In genomic region chr10:93043195-93043594, GRCm38 (mm10) we compare ENCODE assay signal across 31 mouse cellular contexts. TPM values are rescaled to one million over a fixed set of nuclear protein-coding genes. Genes with fewer than 3 reads are reported as not detected.
DNase-seq lines count a peak whose midpoint lies in the region; ATAC-seq lines count a peak whose summit lies in the region.
"Had no signal": no experiment of that assay in that cellular context is flagged by ENCODE, and none has a peak within 500 bp of the region (broad histone marks: within the 10 kb centered on the region; RNA-seq: fewer than 3 reads in every experiment).

No protein-coding gene starts in this region.

- no peak overlapping the region for H3K4me3 ChIP-seq in heart, embryonic 10.5 days
- no peak overlapping the region for H3K4me3 ChIP-seq in heart, embryonic 12.5 days
- H3K4me3 ChIP-seq: embryonic facial prominence, embryonic 13.5 days; embryonic facial prominence, embryonic 15.5 days; erythroblast, embryonic 14.5 days; forebrain, embryonic 10.5 days; forebrain, embryonic 12.5 days had no signal

- no peaks in the 10 kb centered on the region for H3K27me3 ChIP-seq in heart, embryonic 10.5 days (ENCODE audit: insufficient read depth, poor library complexity, severe bottlenecking)
- no peaks in the 10 kb centered on the region for H3K27me3 ChIP-seq in heart, embryonic 12.5 days (replicated peaks)
- H3K27me3 ChIP-seq: CH12.LX; embryonic facial prominence, embryonic 13.5 days; embryonic facial prominence, embryonic 15.5 days; forebrain, embryonic 12.5 days; Patski had no signal

- H3K4me2 ChIP-seq in heart, embryonic 12.5 days = no peak overlapping the region
- H3K4me2 ChIP-seq: embryonic facial prominence, embryonic 13.5 days; embryonic facial prominence, embryonic 15.5 days; forebrain, embryonic 12.5 days had no signal

- 85% methylated on average over 10 of the region's 10 CpGs for WGBS in heart, embryonic 10.5 days
- WGBS in heart, embryonic 12.5 days = 83% methylated on average over 10 of the region's 10 CpGs

- peak; percentile 79 for DNase-seq in heart, embryonic 10.5 days (ENCODE audit: low spot score)
- peak; percentile 21 for DNase-seq in CD4-positive helper T cell, adult 2 months (ENCODE audit: low read depth, low spot score)
- DNase-seq in MN1 (ENCODE audit: low spot score) = peak; percentile 22
- DNase-seq in embryo, embryonic 10.5 days (ENCODE audit: low spot score) = no peak
- DNase-seq in kidney, postnatal 14 days = no peak
- DNase-seq: adrenal gland, adult 8-10 months; adrenal gland, postnatal 14 days; adrenal gland, postnatal 36 days; cerebellum, adult 11 months; cerebellum, adult 18-20 months; cerebellum, adult 8-10 months; cerebellum, adult 9-11 months; cerebellum, postnatal 14 days; cerebellum, postnatal 36 days; embryo, embryonic 11 days had no signal

- no peak overlapping the region for H3K9ac ChIP-seq in heart, embryonic 12.5 days
- H3K9ac ChIP-seq: embryonic facial prominence, embryonic 13.5 days; embryonic facial prominence, embryonic 15.5 days; forebrain, embryonic 12.5 days had no signal

- no peaks in the 10 kb centered on the region for H3K36me3 ChIP-seq in heart, embryonic 10.5 days
- no peaks in the 10 kb centered on the region for H3K36me3 ChIP-seq in heart, embryonic 12.5 days
- H3K36me3 ChIP-seq: embryonic facial prominence, embryonic 13.5 days; embryonic facial prominence, embryonic 15.5 days; forebrain, embryonic 10.5 days; forebrain, embryonic 12.5 days; G1E had no signal

- H3K9me3 ChIP-seq in heart, embryonic 10.5 days = no peaks in the 10 kb centered on the region; the same call in 1 of the 2 replicates
- peaks cover 4% of the 10 kb centered on the region for H3K9me3 ChIP-seq in heart, embryonic 12.5 days (replicated peaks)
- H3K9me3 ChIP-seq: embryonic facial prominence, embryonic 13.5 days; embryonic facial prominence, embryonic 15.5 days; forebrain, embryonic 10.5 days; forebrain, embryonic 12.5 days; G1E had no signal

- no peak overlapping the region for H3K27ac ChIP-seq in heart, embryonic 10.5 days
- H3K27ac ChIP-seq in heart, embryonic 12.5 days (ENCODE audit: poor library complexity, severe bottlenecking) = no peak overlapping the region
- H3K27ac ChIP-seq: embryonic facial prominence, embryonic 13.5 days; embryonic facial prominence, embryonic 15.5 days; forebrain, embryonic 10.5 days; forebrain, embryonic 12.5 days had no signal

- no peaks in the 10 kb centered on the region; the same call in 1 of the 2 replicates for H3K4me1 ChIP-seq in heart, embryonic 10.5 days
- H3K4me1 ChIP-seq in heart, embryonic 12.5 days (replicated peaks) = no peaks in the 10 kb centered on the region
- H3K4me1 ChIP-seq: embryonic facial prominence, embryonic 13.5 days; embryonic facial prominence, embryonic 15.5 days; forebrain, embryonic 10.5 days; forebrain, embryonic 12.5 days had no signal

- ATAC-seq in heart, embryonic 12.5 days (ENCODE audit: insufficient number of reproducible peaks, low FRiP score) = no peak
- ATAC-seq in megakaryocyte progenitor cell, adult 5-6 weeks (replicated peaks; ENCODE audit: poor library complexity) = peak; percentile 81
- no peak for ATAC-seq in cerebellum, adult (ENCODE audit: insufficient number of reproducible peaks, low FRiP score, low TSS enrichment)
- ATAC-seq: activated CD4-positive, CD25-positive, alpha-beta regulatory T cell, adult 4 months; CD4-positive, CD25-positive, alpha-beta regulatory T cell, adult 4 months; forebrain, embryonic 14.5 days; forebrain, embryonic 16.5 days; Patski had no signal

RNA-seq across cellular contexts. Expression of gene Cfap54, which starts 38.2 kb away (rescaled TPM):
- polyA plus RNA-seq in heart, embryonic 10.5 days (2016; fragmentation: Nextera tagmentation; extraction: Ambion mirVana) = 0.11 and 0.23 TPM in 2 replicates
- polyA plus RNA-seq in heart, embryonic 12.5 days (2016; fragmentation: Nextera tagmentation; extraction: Ambion mirVana) = 0.55 TPM in 1 of 2 replicates, not detected in the other
- total RNA-seq in megakaryocyte progenitor cell, adult 5-6 weeks (2015) = 1.1 and 1.5 TPM in 2 replicates
- total RNA-seq in megakaryocyte progenitor cell, adult 5-6 weeks (2017) = 0.44 and 2.1 TPM in 2 replicates
- polyA plus RNA-seq: embryonic facial prominence, embryonic 11.5 days had no signal

Comparison
In these comparisons a context has a peak if more than half of its experiments do, and no peak if none do; other contexts are left out.
1. DNase-seq: peak in heart, embryonic 10.5 days (single experiment), CD4-positive helper T cell, adult 2 months (single experiment) and MN1 (single experiment); none in embryo, embryonic 10.5 days (single experiment) and kidney, postnatal 14 days (single experiment).